Mouse (Mus musculus) heart, embryonic 14.5 days (tissue): Measurements from ENCODE around the gene Akap17b. TPM values are rescaled to one million over a fixed set of nuclear protein-coding genes. Genes with fewer than 3 reads are reported as not detected.
"Not testable (repeated sequence)": the region's sequence is repeated elsewhere in the genome, so short reads cannot be mapped to it uniquely, and the experiment has no call there.

Experiments
- ATAC-seq: fragments of 200-750 bp; cut with Nextera tagmentation; 2 replicates; pipeline ENCODE4 v1.8.0; 2017; ENCODE audit warnings: low read depth, moderate TSS enrichment; ENCODE audit not compliant: insufficient number of reproducible peaks, insufficient read depth, low FRiP score
- H3K27ac ChIP-seq, 2 experiments: fragments of 200-500 bp in 1 of 2; fragments of 300-500 bp in 1 of 2; sonication (generic) in 1 of 2; replicated peaks in 1 of 2; 2 replicates each; pipeline ENCODE4 v1.5.1; 2012 to 2014; ENCODE audit warnings: low read depth in 2 of 2, low read length in 2 of 2, control low read depth in 1 of 2, mild to moderate bottlenecking in 1 of 2, mixed read lengths in 1 of 2; ENCODE audit not compliant: control insufficient read depth in 1 of 2, insufficient read depth in 1 of 2
- H3K27me3 ChIP-seq: fragments of 300-500 bp; sonication (generic); 2 replicates; pipeline ENCODE4 v1.6.1; 2014; ENCODE audit warnings: mild to moderate bottlenecking, low read length, control low read depth; ENCODE audit not compliant: control insufficient read depth, insufficient read depth
- H3K36me3 ChIP-seq: fragments of 300-500 bp; sonication (generic); 2 replicates; pipeline ENCODE4 v1.6.1; 2014; ENCODE audit warnings: mild to moderate bottlenecking, control low read depth, low read length, mixed read lengths; ENCODE audit not compliant: control insufficient read depth, insufficient read depth
- H3K4me1 ChIP-seq, 2 experiments: fragments of 200-500 bp in 1 of 2; fragments of 300-500 bp in 1 of 2; sonication (generic) in 1 of 2; 2 replicates each; pipeline ENCODE4 v1.6.1; 2012 to 2014; ENCODE audit warnings: low read length in 2 of 2, control low read depth in 1 of 2, mixed read lengths in 1 of 2; ENCODE audit not compliant: control insufficient read depth in 2 of 2, insufficient read depth in 2 of 2
- H3K4me2 ChIP-seq: fragments of 300-500 bp; sonication (generic); 2 replicates; pipeline ENCODE4 v1.6.1; 2014; ENCODE audit warnings: mild to moderate bottlenecking, low read length
- H3K4me3 ChIP-seq, 2 experiments: fragments of 200-500 bp in 1 of 2; fragments of 300-500 bp in 1 of 2; sonication (generic) in 1 of 2; 2 replicates each; pipeline ENCODE4 v1.5.1; 2012 to 2014; ENCODE audit warnings: low read length in 2 of 2, mild to moderate bottlenecking in 2 of 2, control low read depth in 1 of 2, low read depth in 1 of 2, moderate library complexity in 1 of 2; ENCODE audit not compliant: control insufficient read depth in 1 of 2, insufficient read depth in 1 of 2
- H3K9ac ChIP-seq: fragments of 300-500 bp; sonication (generic); 2 replicates; pipeline ENCODE4 v1.6.1; 2014; ENCODE audit warnings: mild to moderate bottlenecking, low read length
- H3K9me3 ChIP-seq: fragments of 300-500 bp; sonication (generic); 2 replicates; pipeline ENCODE4 v1.6.1; 2016; ENCODE audit warnings: low read length, control low read depth; ENCODE audit not compliant: control insufficient read depth
- WGBS: fragments of 180-500 bp; shearing (Covaris S2); extraction: QIAGEN DNeasy Blood & Tissue Kit; methylation state at CpG from one replicate; pipeline ENCODE4 v1.1.7; 2014; 5-methylcytosine and 5-hydroxymethylcytosine counted together
- polyA plus RNA-seq: library from polyadenylated mRNA; unstranded; fragments of >200 nt; fragmentation: Nextera tagmentation; extraction: Ambion mirVana; gene quantifications from 2 replicates; pipeline ENCODE4 v1.2.1, GENCODE M21; 2014

The Akap17b gene
- polyA plus RNA-seq, 1 experiment from 2014 or later, result 1.5 TPM

DNA sequence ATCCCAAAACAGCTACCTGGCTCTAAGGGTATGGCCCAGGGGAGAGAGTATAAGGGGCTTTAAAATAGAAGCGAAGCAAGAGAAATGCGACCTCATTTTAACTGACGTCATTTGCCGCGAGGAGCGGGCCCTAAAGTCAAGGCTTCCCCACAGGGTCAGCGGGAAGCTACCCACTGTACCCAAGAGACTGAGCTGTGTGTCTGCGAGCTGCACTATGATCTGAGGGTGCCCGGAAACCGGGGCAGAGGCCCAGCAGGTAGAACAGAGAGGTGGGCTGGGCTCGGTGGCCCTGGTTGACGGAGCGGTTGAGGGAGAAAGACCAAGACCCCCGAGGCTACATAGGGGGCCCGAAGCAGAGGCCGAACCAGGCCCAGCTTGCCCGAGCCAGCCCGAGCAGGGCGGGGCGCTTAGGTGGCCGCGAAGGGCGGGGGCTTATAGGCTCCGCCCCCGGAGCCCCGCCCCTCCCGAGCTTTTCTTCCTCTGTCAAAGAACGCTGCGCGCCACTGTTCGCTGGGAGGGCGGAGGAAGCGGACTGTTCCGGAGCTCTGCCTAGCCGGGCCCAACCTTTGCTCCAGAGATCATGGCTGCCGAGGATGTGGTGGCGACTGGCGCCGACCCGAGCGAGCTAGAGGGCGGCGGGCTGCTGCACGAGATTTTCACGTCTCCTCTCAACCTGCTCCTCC lies 47.3 kb downstream of the Akap17b start, which contains the start of gene Pgrmc1:
TSS of gene Pgrmc1 (plus strand) at position 500 of the 683 bp plus-strand sequence.
- Histone ChIP-seq H3K9me3 (no peaks in the 10 kb centered on the region), H3K4me2 (peak within 1 kb of the TSS; percentile 66), H3K9ac (peak within 1 kb of the TSS; percentile 86), H3K36me3 (peaks cover 9% of the 10 kb centered on the region), H3K27me3 (no peaks in the 10 kb centered on the region), H3K4me3 (peak within 1 kb of the TSS; percentile 55 to 66), H3K4me1 (peaks cover 0 to 4% of the 10 kb centered on the region in 2 experiments; a peak in 1 of 4 replicates), H3K27ac (peak within 1 kb of the TSS; percentile 76 to 81)
- peak; percentile 94 for ATAC-seq
- 16% methylated on average over 33 of the region's 45 CpGs for WGBS

DNA sequence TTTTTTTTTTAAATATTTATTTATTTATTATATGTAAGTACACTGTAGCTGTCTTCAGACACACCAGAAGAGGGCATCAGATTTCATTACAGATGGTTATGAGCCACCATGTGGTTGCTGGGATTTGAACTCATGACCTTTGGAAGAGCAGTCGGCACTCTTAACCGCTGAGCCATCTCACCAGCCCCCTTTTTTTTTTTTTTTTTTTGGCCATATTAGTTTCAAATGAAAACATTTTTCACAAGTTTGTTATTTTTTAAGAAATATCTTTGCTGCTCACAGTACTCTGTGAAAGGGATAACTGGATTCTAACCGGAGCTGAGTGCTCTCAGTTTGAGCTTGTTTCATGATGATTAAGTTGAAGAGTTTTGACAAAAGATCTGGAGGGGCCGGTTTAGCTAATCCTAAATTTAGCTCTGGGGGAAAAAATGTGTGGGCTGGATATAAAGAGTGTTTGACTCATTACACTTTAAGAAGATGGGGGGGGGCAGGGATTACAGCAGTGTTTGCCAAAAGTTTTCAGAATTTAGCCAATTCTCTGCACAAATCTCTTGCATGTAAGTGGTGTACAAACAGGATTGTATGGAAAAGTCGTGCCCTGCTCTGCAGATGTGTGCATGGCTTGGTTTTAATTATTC lies 48.6 kb downstream of the Akap17b start:
- H3K36me3 ChIP-seq, H3K27ac ChIP-seq: not testable (repeated sequence)

DNA sequence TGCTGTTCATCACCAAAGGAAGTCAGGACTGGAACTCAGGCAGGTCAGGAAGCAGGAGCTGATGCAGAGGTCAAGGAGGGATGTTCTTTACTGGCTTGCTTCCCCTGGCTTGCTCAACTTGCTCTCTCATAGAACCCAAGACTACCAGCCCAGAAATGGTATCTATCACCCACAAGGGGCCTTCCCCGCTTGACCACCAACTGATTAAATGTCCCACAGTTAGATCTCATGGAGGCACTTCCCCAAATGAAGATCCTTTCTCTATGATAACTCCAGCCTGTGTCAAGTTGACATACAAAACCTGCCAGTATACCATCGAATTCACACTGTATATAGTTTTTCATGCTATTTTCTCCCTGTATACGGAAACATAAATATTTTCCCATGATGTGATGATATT lies 49.9 kb downstream of the Akap17b start:
- H3K4me3 ChIP-seq, result no peak overlapping the region
- H3K36me3 ChIP-seq, result no peaks in the 10 kb centered on the region
- WGBS, result 83% methylated on average over 3 of the region's 3 CpGs
- H3K4me2 ChIP-seq, result no peak overlapping the region
- H3K27ac ChIP-seq, result no peak overlapping the region
- ATAC-seq, result no peak
- H3K9ac ChIP-seq, result no peak overlapping the region
- no peaks in the 10 kb centered on the region for H3K9me3 ChIP-seq
- H3K4me1 ChIP-seq, result peaks cover 0 to 4% of the 10 kb centered on the region in 2 experiments; a peak in 1 of 4 replicates
- no peaks in the 10 kb centered on the region for H3K27me3 ChIP-seq

More for the DNA sequence above, 48.6 kb downstream of the Akap17b start:
- H3K9ac ChIP-seq, H3K27me3 ChIP-seq, ATAC-seq, H3K4me3 ChIP-seq, H3K9me3 ChIP-seq, H3K4me1 ChIP-seq, H3K4me2 ChIP-seq: not testable (repeated sequence)
- 59% methylated on average over 5 of the region's 5 CpGs for WGBS

DNA sequence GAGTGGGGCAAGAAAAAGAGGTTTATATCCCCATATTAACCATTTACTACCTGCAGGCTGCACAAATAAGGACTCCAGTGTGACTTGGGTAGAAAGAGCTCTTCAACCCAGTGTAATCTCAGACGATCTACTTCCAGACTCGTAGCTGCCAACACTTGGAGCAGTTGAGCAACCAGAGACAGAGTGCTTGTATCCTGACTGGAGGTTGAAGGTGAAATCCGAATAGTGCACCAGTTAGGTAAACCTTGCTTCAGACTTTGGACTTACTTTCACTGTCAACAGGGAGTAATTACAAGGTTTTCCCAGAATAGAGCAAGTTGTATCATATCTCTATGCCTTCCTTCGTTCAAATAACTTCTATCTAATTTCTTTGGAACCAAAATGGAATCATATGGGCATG lies 53.7 kb downstream of the Akap17b start:
- no peak overlapping the region for H3K4me3 ChIP-seq
- ATAC-seq, result no peak
- H3K27me3 ChIP-seq, result no peaks in the 10 kb centered on the region
- no peaks in the 10 kb centered on the region for H3K4me1 ChIP-seq
- H3K9me3 ChIP-seq, result no peaks in the 10 kb centered on the region
- WGBS, result 47% methylated on average over 4 of the region's 4 CpGs
- no peak overlapping the region for H3K9ac ChIP-seq
- H3K27ac ChIP-seq, result no peak overlapping the region
- H3K36me3 ChIP-seq, result no peaks in the 10 kb centered on the region
- no peak overlapping the region for H3K4me2 ChIP-seq

DNA sequence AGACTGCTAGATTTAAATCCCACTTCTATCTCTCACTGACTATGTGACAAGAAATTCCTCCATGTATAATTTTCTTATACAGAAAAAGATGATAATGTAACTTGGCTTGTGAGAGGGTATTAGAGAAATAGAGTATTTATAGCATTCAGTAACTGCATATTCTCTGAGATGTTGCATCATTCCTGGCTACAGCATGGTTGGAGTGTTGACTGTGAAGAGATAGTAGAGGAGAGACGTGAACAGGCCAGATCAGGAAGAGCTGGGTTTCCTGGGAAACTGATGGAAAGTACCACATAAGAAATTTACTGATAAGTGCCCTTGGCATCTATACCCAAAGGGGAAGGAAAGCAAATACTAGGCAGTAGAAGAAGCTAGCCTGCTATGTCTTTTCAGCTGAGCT lies 54.1 kb downstream of the Akap17b start:
- 25% methylated on average over 1 of the region's 1 CpGs for WGBS
- H3K4me1 ChIP-seq, result no peaks in the 10 kb centered on the region
- H3K36me3 ChIP-seq, result no peaks in the 10 kb centered on the region
- no peak overlapping the region for H3K27ac ChIP-seq
- H3K27me3 ChIP-seq, result no peaks in the 10 kb centered on the region
- H3K9ac ChIP-seq, result no peak overlapping the region
- no peak for ATAC-seq
- no peaks in the 10 kb centered on the region for H3K9me3 ChIP-seq
- no peak overlapping the region for H3K4me2 ChIP-seq
- H3K4me3 ChIP-seq, result no peak overlapping the region

DNA sequence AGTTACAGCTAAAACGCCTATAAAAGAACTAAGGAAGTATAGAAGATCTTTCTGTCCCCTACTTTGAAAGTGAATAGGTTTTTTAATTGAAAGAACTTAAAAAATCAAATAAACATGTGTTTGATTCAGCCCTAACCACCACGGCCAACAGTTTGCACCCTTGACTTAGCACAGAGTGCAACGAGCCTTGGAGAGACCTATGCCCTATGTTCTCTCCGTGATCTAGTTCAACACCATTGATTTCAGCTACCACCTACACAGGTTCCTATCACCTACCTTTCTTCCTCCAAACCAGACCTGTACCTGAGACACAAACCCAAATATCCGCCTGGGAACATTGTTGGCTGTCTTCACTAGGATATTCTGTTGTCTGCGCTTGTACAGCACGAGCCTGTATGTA lies 54.9 kb downstream of the Akap17b start:
- Histone ChIP-seq H3K36me3 (no peaks in the 10 kb centered on the region), H3K4me2 (no peak overlapping the region), H3K9ac (no peak overlapping the region), H3K4me1 (no peaks in the 10 kb centered on the region), H3K4me3 (no peak overlapping the region), H3K27ac (no peak overlapping the region), H3K9me3 (no peaks in the 10 kb centered on the region), H3K27me3 (no peaks in the 10 kb centered on the region)
- ATAC-seq, result no peak
- 78% methylated on average over 7 of the region's 7 CpGs for WGBS

DNA sequence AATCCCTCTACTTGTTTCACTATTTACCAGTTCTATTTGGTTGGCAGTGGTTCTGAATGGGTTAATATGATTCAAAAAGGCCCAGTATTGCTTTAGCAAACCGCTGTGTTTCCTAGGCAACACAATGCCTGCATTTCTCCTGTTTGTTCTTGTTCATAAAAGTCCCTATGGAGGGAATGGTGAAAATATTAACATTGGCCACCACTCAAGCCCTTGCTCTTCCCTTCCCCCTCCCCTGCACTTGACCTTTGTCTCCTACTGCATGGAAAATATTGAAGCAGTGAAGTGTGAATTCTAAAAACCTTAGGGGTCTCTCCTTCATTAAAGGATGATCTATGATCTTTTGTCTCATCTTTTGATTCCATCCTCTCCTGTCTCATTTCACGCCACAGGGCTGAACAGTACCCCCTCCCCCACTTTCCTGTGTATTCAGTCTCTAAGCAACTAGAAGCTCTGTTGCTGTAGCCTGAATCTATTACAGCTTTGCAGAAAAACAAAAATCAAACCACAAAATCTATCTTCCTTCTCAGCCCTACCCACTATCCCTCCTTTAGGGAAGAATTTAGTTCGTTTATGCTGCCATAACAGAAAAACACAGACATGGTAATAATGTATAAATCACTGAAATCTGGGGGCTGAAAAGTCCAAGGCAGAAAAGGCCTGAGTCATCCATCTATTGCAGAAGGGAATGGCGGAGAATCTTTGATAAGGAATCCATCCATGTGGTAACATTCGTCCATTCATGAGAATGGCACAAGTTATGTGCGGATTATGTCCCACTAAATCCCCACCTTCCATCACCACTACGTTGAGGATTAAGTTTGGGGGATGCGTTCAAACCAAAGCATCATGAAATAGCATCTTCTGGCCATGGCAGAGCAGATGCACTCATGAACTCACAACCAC lies 57.6 kb downstream of the Akap17b start:
- H3K9me3 ChIP-seq, result no peaks in the 10 kb centered on the region
- H3K27ac ChIP-seq, result no peak overlapping the region
- 68% methylated on average over 8 of the region's 8 CpGs for WGBS
- no peak overlapping the region for H3K4me3 ChIP-seq
- no peak overlapping the region for H3K9ac ChIP-seq
- no peak overlapping the region for H3K4me2 ChIP-seq
- no peaks in the 10 kb centered on the region for H3K27me3 ChIP-seq
- H3K36me3 ChIP-seq, result no peaks in the 10 kb centered on the region
- ATAC-seq, result no peak
- H3K4me1 ChIP-seq, result no peaks in the 10 kb centered on the region
